Mouse (Mus musculus) bone marrow macrophage, adult 2 months (primary cell): Measurements from ENCODE around the gene 2410131K14Rik.

Experiments used
- CTCF ChIP-seq: IDR thresholded peaks from 2 replicates; pipeline ENCODE4 v1.5.1; 2012; ENCODE audit warnings: low read depth, mild to moderate bottlenecking, low read length, moderate library complexity
- POLR2A ChIP-seq: IDR thresholded peaks from 2 replicates; pipeline ENCODE4 v1.6.1; 2012; ENCODE audit warnings: mild to moderate bottlenecking, low read depth, low read length, borderline replicate concordance

DNA sequence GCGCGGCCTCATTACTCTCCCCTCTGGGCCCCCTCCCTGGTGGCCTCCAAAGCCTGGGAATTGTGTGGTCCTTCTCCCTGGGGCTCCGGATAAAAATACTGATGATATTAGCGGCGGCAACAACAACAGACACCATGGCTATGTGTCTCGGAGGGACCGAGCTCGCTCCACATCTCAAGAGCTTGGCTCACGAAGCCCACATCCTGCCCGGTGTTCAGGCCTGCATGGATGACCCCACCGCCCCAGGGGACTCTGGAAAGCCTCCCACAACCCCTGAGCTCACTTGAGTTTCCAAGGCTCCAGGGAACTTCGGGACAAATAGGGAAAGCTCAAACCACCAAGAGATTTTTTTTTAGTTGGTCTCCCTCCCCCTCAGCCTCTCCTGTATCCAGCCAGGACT lies 5.4 kb upstream of the 2410131K14Rik start:
- TF ChIP-seq CTCF (no peak), POLR2A (no peak)
